Mouse (Mus musculus) neutrophil, adult 59 days (primary cell): Measurements from ENCODE around the gene Apobec3. TPM values are rescaled to one million over a fixed set of nuclear protein-coding genes. Genes with fewer than 3 reads are reported as not detected.

Experiments used
- total RNA-seq, 2 experiments: library from RNA; stranded (reverse); gene quantifications; 1 replicate in 1 of 2; 2 replicates in 1 of 2; pipeline ENCODE4 v1.2.4; 2023

Apobec3 gene
- 10 to 100 TPM; 57.3 to 57.8 TPM for total RNA-seq

GRCm38 (mm10) chr15:79891436-79892212 lies at the start of gene Apobec3:
Gene Apobec3 (plus strand): TSS chr15:79891659.

Other genes starting within 250 kb of the Apobec3 start
- gene Fam227a, start 232.7 kb upstream of the Apobec3 start, total RNA-seq = 1 to 10 TPM; 3.1 TPM
- 10 to 100 TPM; 24.0 to 24.6 TPM for gene Cby1, start 232.5 kb upstream of the Apobec3 start, total RNA-seq
- gene Tomm22, start 220.8 kb upstream of the Apobec3 start, total RNA-seq = 100 to 1,000 TPM; 101 to 111 TPM
- gene Josd1, start 203.7 kb upstream of the Apobec3 start, total RNA-seq = 10 to 100 TPM; 22.1 to 25.7 TPM
- gene Gtpbp1, start 200.8 kb upstream of the Apobec3 start, total RNA-seq = 100 to 1,000 TPM in 1 of 2 experiments, 10 to 100 TPM in 1; 98.1 to 101 TPM
- gene Sun2, start 149.1 kb upstream of the Apobec3 start, total RNA-seq = 100 to 1,000 TPM; 557 to 606 TPM
- 10 to 100 TPM in 1 of 2 experiments, 1 to 10 TPM in 1; 9.4 to 10.9 TPM for gene Dnal4, start 113.8 kb upstream of the Apobec3 start, total RNA-seq
- under 1 TPM; 0.07 to 0.44 TPM for gene Nptxr, start 86.9 kb upstream of the Apobec3 start, total RNA-seq
- gene Npcd, start 57.4 kb upstream of the Apobec3 start, total RNA-seq = not detected
- 1 to 10 TPM; 5.0 to 6.3 TPM for gene Cbx6, start 57.0 kb upstream of the Apobec3 start, total RNA-seq
- 1 to 10 TPM; 8.6 to 9.4 TPM for gene Cbx7, start 79.5 kb downstream of the Apobec3 start, total RNA-seq
- gene Pdgfb, start 123.3 kb downstream of the Apobec3 start, total RNA-seq = under 1 TPM; 0.60 to 0.90 TPM
- gene Syngr1, start 199.7 kb downstream of the Apobec3 start, total RNA-seq = 1 to 10 TPM; 3.3 to 6.0 TPM
- gene Rpl3, start 200.2 kb downstream of the Apobec3 start, total RNA-seq = 100 to 1,000 TPM; 346 to 361 TPM
- 10 to 100 TPM; 19.7 to 25.3 TPM for gene Tab1, start 241.5 kb downstream of the Apobec3 start, total RNA-seq